Mouse (Mus musculus): ENCODE data around the gene Chrng. TPM values are rescaled to one million over a fixed set of nuclear protein-coding genes. Genes with fewer than 3 reads are reported as not detected.

The Chrng gene
- total RNA-seq (2021) = under 1 TPM in 1 of 2 experiments, not detected in 1; 0.30 TPM
- long read RNA-seq, experiment 1 = 0 reads
- long read RNA-seq, experiment 2 = 0 reads

- no peak for DNase-seq
These were observed at the start of gene Chrng for GRCm38 (mm10) chr1:87204465-87204864. TSS of gene Chrng (plus strand) at chr1:87204657.

DNA sequence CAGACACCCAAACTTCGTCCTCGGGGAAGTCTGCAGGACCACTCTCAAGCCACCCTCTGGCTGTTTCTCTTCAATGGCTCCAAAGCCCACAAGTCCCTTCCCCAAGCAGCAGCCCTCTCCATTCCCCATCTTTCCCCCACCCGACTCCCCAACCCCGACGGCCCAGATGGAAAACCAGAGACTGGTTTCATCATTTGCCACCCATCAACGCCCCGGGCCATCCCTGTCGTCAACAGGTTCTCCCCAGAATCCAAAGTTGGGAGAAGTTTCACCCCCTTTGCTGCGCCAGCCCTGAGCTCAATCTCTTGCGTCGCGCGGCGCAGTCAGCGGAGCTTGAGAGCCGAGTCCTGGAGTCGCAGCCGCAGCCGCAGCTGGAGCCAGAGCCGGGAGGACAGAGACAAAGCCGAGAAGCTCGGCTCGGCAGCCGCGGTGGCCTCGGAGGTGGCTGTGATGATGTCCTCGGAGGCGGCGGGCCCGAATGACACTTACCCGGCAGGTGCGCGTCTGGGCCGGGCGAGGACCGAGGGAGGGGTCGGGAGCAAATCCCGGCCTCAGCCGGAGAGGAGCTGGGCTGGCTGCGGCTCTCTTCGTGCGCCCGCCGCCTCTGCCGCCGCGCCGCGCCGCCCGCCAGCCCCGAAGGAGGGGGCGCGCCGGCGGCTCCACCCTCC, 48.8 kb upstream of the Chrng start:
- DNase-seq = no peak

DNA sequence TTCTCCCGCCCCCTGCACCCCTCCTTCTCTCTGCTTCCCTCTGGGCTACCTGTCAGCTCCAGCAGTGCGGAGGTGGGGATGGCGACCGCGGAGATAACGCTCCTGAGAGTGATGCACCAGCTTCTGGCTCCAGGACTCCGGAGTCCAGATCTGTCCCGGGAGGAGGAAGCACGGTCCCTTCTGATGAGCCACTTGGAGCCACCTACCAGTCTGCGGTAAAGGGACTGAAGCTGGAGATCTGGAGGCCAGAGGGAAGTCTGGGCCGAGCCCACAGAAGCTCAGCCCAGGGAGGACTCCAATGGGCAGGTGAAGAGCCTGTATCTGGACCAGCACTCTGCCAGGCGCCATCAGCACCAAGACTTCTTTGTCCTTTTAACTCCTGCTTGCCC, 48.3 kb upstream of the Chrng start, which contains the start of gene Ecel1:
Gene Ecel1 (minus strand): TSS at position 323 of the 389 bp plus-strand sequence.
- no peak for DNase-seq

DNA sequence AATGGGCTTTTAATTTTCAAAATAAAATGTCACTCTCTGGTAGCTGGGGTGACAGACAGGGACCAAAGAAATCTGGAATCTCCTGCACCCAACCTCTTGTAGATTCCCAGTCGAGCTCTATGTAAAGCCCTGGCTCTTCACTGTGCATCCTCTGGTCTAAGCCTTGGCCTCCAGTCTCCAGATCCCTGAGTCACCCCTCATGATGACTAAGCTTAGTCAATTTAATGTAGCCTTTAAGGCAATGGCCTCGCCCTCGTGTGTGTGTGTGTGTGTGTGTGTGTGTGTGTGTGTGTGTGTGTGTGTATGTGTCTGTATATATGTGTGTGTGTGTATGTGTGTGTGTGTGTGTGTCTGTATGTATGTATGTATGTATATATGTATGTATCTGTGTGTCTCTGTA, 45.1 kb upstream of the Chrng start:
- peak; percentile 37 for DNase-seq

GRCm38 (mm10) chr1:87164164-87164795, 40.2 kb upstream of the Chrng start:
- DNase-seq = no peak

DNA sequence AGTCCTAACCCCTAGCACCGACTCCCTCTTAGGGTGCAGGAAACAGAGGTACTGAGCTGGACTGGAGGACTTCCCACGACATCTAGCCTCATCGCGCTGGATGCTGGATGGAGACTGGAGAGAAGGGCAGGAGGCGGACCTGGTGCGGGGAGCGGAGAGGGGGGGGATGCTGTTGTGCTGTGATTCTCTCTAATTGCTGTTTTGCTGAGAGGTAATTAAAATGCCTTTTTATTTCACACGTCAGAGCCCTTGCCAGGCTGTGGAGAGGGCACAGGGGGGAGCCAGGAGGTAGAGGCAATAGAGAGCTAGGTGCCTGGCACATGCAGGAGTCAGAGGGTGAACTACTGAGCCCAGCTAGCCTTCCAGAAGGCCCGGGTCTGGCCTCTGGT, 39.7 kb upstream of the Chrng start:
- no peak for DNase-seq

DNA sequence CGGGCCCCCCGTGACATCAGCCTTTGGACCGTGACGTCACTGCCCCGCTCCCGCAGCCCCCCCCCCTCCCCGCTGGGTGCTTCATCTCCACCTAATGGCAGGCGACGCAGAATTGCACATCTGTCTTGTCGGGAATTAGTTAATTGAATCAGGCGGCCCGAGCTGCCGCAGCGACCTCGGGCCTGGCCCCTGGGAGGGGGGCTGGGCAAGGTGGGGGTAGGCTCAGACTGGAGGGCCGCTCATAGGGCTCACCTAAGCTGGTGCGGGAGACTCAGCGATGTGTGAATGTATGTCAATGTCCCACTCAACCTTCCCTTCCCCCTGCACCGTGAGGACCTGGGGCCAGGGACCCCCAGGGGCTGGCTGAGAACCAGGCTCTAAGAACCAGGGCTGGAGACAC, 34.0 kb upstream of the Chrng start:
- DNase-seq = no peak

DNA sequence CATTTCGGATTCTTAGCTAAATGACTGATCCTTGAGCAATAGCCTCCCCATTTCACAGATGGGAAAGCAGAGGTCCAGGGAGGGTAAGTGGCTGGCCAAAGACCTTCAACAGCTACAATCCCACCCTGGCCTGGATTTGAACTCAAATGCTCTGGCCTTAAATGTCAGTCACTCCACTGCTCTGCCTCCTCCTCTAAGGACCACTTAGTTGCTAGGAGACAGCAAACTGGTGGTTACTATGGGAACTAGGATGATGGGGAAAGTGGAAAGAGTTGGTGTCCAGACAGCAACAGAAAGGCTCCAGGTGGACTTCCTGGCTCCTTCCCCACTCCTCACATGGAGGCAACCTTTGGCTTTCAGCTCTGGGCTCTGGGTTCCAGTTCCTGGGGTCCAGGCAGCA, 33.1 kb upstream of the Chrng start:
- DNase-seq = no peak

DNA sequence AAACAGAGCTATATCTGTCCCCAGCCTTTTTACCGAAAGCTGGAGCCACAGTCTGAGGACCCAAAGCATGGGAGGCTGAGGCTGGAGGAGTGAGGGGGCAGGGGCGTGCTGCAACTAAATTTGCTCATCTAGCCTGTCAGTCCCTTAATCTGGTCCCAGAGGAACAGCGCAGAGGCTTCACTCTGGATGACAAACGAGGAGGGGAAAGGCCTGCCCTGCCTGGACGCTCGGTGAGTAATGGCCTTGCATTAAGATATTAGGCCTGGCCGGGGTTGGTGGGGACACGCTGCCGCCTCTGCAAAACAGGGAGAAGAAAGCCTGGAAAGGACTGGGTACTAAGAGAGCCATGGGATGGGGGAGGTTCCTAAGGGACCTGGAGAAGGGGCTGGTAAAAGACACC, 32.1 kb upstream of the Chrng start:
- peak; percentile 38 for DNase-seq

GRCm38 (mm10) chr1:87174006-87174955, 30.2 kb upstream of the Chrng start:
- peak; percentile 80 for DNase-seq

DNA sequence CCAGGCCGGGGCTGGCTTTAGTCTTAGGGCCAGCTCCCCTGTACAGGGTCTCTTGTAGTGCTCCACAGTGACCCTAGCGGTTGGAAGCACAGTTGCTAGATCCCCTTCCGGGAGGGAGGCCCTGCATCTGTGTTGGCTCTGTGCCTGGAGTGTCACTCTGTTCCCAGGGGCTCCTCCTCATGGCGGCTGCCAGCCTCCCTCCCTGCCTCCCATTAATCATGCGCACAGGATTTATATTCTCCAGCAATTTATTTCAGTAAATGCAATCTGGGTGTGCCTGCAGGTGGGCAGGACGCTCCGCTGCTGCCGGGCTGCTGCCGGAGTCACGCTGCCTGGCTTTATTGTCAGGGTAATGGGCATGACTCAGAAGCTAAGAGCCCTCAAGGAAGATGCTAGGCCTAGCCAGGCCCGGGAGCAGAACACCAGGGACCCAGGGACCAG, 28.6 kb upstream of the Chrng start:
- DNase-seq = peak; percentile 71

GRCm38 (mm10) chr1:87180896-87181295, 23.6 kb upstream of the Chrng start:
- peak; percentile 61 for DNase-seq

DNA sequence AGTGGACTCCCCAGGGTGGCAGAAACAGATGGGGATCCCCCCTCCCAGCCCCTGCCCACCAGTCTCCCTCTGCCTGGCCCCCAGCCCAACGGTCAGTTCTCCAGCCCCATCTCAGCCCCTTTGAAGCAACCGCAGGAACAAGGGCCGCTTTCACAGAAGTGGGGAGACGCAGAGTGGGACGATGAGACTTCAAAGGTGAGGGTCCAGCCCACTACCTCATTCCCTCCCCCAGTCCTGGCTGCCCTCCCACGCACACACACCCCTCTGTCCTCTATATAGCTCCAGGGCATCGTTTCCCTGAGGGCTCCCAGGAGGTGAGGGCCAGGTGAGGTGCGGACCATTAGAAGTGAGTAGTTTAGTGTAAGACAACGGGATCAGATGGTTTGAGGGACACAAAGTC, 21.4 kb upstream of the Chrng start, which contains the start of gene Prss56:
Gene Prss56 (plus strand): TSS at position 301 of the 400 bp plus-strand sequence.
- DNase-seq = no peak

- DNase-seq = peak; percentile 65
These were observed 20.3 kb upstream of the Chrng start for GRCm38 (mm10) chr1:87183998-87184750.

DNA sequence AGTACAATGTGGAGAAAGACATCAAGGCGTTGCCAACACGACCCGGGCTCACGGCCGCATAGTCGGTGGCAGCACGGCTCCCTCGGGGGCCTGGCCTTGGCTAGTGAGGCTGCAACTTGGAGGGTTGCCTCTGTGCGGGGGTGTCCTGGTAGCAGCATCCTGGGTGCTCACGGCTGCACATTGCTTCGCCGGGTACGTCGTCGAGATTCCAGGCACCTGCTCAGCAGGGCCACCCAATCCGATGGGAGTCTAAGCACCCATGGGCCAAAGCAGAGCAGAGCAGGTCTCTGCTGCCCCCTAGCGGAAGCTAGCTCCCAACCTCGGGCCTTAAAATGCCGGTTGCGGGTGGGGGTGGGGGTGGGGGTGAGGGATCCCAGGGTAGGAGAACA, 19.7 kb upstream of the Chrng start:
- DNase-seq = peak; percentile 87

- DNase-seq = no peak
These were observed 18.9 kb upstream of the Chrng start for GRCm38 (mm10) chr1:87185526-87185925.

DNA sequence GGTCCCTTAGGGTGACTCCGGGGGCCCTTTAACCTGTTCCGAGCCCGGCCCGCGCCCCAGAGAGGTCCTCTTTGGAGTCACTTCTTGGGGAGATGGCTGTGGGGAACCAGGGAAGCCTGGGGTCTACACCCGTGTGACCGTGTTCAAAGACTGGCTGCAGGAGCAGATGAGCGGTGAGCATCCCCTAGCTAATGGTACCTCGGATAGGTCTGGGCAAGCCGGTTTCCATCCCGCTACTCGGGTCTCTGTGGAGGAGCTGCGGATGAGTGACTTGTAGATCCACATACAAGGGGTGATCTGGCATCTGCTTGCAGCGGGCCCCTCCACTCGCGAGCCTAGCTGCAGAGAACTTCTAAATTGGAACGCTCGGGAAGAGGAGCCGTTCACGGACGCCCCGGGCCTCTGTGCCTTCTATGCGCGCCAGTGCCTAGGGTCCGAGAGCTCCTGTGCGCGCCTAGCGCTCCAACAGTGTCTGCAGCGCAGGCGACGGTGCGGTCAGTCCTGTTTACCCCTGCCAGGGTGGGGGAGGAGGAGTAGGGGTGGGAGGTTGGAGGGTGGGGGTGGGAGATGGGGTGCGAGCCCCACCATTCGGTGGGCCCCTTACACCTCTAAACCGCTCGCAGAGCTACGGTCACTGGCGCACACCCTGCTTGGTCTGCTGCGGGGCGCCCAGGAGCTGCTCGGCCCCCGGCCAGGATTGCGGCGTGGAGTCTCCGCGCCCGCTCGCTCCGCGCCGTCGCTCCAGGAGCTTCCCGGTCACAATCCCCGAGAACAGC, 18.0 kb upstream of the Chrng start:
- no peak for DNase-seq

GRCm38 (mm10) chr1:87187037-87187355, 17.5 kb upstream of the Chrng start:
- peak; percentile 88 for DNase-seq

DNA sequence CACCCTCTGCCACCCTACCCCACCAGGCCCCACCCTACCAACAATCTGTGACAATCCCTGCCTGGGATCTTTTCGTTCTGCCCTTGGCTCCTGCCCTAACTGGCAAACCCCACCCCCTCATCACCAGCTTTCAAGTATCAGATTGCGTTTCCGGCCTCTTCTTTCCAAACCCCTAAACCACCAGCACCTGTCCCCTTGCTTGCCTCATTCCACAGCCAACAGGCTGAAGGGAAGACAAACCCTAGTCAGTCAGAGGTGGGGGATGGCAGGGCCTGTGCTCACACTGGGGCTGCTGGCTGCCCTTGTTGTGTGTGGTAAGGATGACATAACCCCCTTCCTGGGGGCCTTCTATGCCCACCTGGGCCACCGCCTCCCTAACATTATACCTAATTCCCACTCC, 14.0 kb upstream of the Chrng start, which contains the start of gene Chrnd:
Gene Chrnd (plus strand): TSS at position 179 of the 400 bp plus-strand sequence.
- DNase-seq = no peak

DNA sequence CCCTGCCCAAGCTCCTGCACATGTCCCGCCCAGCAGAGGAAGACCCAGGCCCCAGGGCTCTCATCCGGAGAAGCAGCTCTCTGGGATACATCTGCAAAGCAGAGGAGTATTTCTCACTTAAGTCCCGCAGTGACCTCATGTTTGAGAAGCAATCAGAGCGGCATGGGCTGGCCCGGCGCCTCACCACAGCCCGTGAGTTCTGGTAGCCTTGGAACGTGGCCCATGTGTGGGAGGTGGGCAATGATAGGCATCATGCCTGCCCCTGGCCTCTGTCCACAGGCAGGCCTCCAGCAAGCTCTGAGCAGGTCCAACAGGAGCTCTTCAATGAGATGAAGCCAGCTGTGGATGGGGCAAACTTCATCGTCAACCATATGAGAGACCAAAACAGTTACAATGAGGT, 7.2 kb upstream of the Chrng start:
- no peak for DNase-seq
